Mouse (Mus musculus) Patski (cell line): ENCODE measurements around the gene Rfx1. TPM values are rescaled to one million over a fixed set of nuclear protein-coding genes. Genes with fewer than 3 reads are reported as not detected.

Source experiments
- ATAC-seq: fragments of 100-300 bp; one replicate; pipeline ENCODE4 v1.8.0; 2021
- CTCF ChIA-PET: fragments of 350-600 bp; sonication (Branson Sonifier 250); formaldehyde crosslinking; loops from one replicate; lab custom pipeline; 2022; ENCODE audit warnings: inconsistent platforms; lab: Charles Lee
- POLR2A ChIA-PET: fragments of 350-600 bp; sonication (Branson Sonifier 250); formaldehyde crosslinking; loops from one replicate; lab custom pipeline; 2022; ENCODE audit warnings: antibody characterized with exemption, inconsistent platforms; lab: Charles Lee
- DNase-seq: peaks from one replicate; pipeline ENCODE4 v3.0.0-alpha.2; 2011; ENCODE audit warnings: low read depth, low spot score
- H3K27me3 ChIP-seq: fragments of 371-371 bp; one replicate; pipeline ENCODE4 v1.5.1; 2021
- CTCF ChIP-seq: fragments of 100-300 bp; IDR thresholded peaks from one replicate; pipeline ENCODE4 v1.5.1; 2021
- in situ Hi-C: fragments of 300-500 bp; cut with MboI; formaldehyde crosslinking; loops from 3 replicates; pipeline ENCODE4 v1.11.1; 2018; ENCODE audit warnings: low pct_unique_long_range_greater_than_20kb, mixed read lengths
- polyA plus RNA-seq: library from polyadenylated mRNA; unstranded; gene quantifications from one replicate; pipeline ENCODE4 v1.2.3, GENCODE M21; 2021

Gene Rfx1
- polyA plus RNA-seq, 1 experiment from 2014 or later, result 14.2 TPM

- no peak for TF ChIP-seq CTCF
- no peak for DNase-seq
- in situ Hi-C loops, result no loop called here
- ChIA-PET POLR2A (interaction anchor here (0.6 kb wide), 1 partner anchor 56 kb away, joined by 3 read pairs; no protein-coding TSS in a partner anchor), CTCF (interaction anchor here (1.0 kb wide), 1 partner anchor 46 kb away, joined by 3 read pairs; no protein-coding TSS in a partner anchor)
- ATAC-seq, result no peak
- no peaks in the 10 kb centered on the region for H3K27me3 ChIP-seq
These were observed 61.6 kb downstream of the Rfx1 start for GRCm38 (mm10) chr8:84128277-84128676.

GRCm38 (mm10) chr8:84130806-84131205, 64.2 kb downstream of the Rfx1 start:
- ATAC-seq (no peak), DNase-seq (no peak)
- in situ Hi-C loops, result no loop called here
- ChIA-PET POLR2A (interaction anchor here (0.6 to 1.2 kb wide), 4 partner anchors 8 to 43 kb away, joined by 3 to 6 read pairs (median 4); no protein-coding TSS in a partner anchor), CTCF (interaction anchor here (1.3 kb wide), 1 partner anchor 92 kb away, joined by 4 read pairs; no protein-coding TSS in a partner anchor)
- no peak for TF ChIP-seq CTCF
- H3K27me3 ChIP-seq, result no peaks in the 10 kb centered on the region

GRCm38 (mm10) chr8:84132225-84132624, 65.6 kb downstream of the Rfx1 start:
- CTCF ChIA-PET, result interaction anchor here (1.1 to 1.8 kb wide), 2 partner anchors 12 to 14 kb away, joined by 3 to 4 read pairs; no protein-coding TSS in a partner anchor

GRCm38 (mm10) chr8:84137848-84138247, 71.2 kb downstream of the Rfx1 start:
- POLR2A ChIA-PET, result interaction anchor here (0.6 kb wide), 1 partner anchor 135 kb away, joined by 3 read pairs; no protein-coding TSS in a partner anchor
- no peaks in the 10 kb centered on the region for H3K27me3 ChIP-seq
- ATAC-seq (no peak), DNase-seq (no peak)
- in situ Hi-C loops, result no loop called here
- no peak for TF ChIP-seq CTCF
- CTCF ChIA-PET, result no interaction called here

More at GRCm38 (mm10) chr8:84132225-84132624, 65.6 kb downstream of the Rfx1 start:
- in situ Hi-C loops, result no loop called here
- POLR2A ChIA-PET, result no interaction called here
- TF ChIP-seq CTCF, result no peak
- no peak for DNase-seq
- ATAC-seq, result no peak
- no peaks in the 10 kb centered on the region for H3K27me3 ChIP-seq

- CTCF ChIA-PET, result interaction anchor here (1.0 kb wide), 1 partner anchor 14 kb away, joined by 3 read pairs; no protein-coding TSS in a partner anchor
- POLR2A ChIA-PET, result interaction anchor here (0.7 to 1.5 kb wide), 2 partner anchors 11 to 15 kb away, joined by 3 to 5 read pairs; partner anchors contain the start of gene Podnl1
These were observed 74.2 kb downstream of the Rfx1 start for GRCm38 (mm10) chr8:84140838-84141237.

GRCm38 (mm10) chr8:84144636-84145245, 78.1 kb downstream of the Rfx1 start:
- in situ Hi-C loops, result no loop called here
- CTCF ChIA-PET, result interaction anchor here (0.9 to 1.8 kb wide), 3 partner anchors 12 to 18 kb away, joined by 3 to 6 read pairs (median 5); no protein-coding TSS in a partner anchor
- TF ChIP-seq CTCF, result no peak
- ATAC-seq (no peak), DNase-seq (no peak)
- POLR2A ChIA-PET, result no interaction called here
- H3K27me3 ChIP-seq, result no peaks in the 10 kb centered on the region

More at GRCm38 (mm10) chr8:84140838-84141237, 74.2 kb downstream of the Rfx1 start:
- no peak for TF ChIP-seq CTCF
- DNase-seq, result no peak
- in situ Hi-C loops, result no loop called here
- H3K27me3 ChIP-seq, result no peaks in the 10 kb centered on the region
- ATAC-seq, result no peak

Other genes with a start within 250 kb of the Rfx1 start
- gene Adgrl1, start 166.7 kb upstream of the Rfx1 start, polyA plus RNA-seq, result 51.2 TPM
- 0.82 TPM for gene Gm10644, start 111.6 kb upstream of the Rfx1 start, polyA plus RNA-seq
- gene Asf1b, start 111.3 kb upstream of the Rfx1 start, polyA plus RNA-seq, result 24.1 TPM
- gene Prkaca, start 93.8 kb upstream of the Rfx1 start, polyA plus RNA-seq, result 102 TPM
- 42.5 TPM for gene Samd1, start 69.2 kb upstream of the Rfx1 start, polyA plus RNA-seq
- gene 1700067K01Rik, start 65.3 kb upstream of the Rfx1 start, polyA plus RNA-seq, result 1.3 TPM
- gene 2210011C24Rik, start 54.7 kb upstream of the Rfx1 start, polyA plus RNA-seq, result 4.9 TPM
- gene Palm3, start 45.4 kb upstream of the Rfx1 start, polyA plus RNA-seq, result 48.0 TPM
- 0.18 TPM for gene Il27ra, start 24.2 kb upstream of the Rfx1 start, polyA plus RNA-seq
- not detected for gene Rln3, start 21.8 kb upstream of the Rfx1 start, polyA plus RNA-seq
- 3.1 TPM for gene Gm10643, start 1.7 kb upstream of the Rfx1 start, polyA plus RNA-seq
- gene Dcaf15, start 37.9 kb downstream of the Rfx1 start, polyA plus RNA-seq, result 30.1 TPM
- 4.9 TPM for gene Podnl1, start 59.2 kb downstream of the Rfx1 start, polyA plus RNA-seq
- gene Cc2d1a, start 81.1 kb downstream of the Rfx1 start, polyA plus RNA-seq, result 54.7 TPM
- gene 4930432K21Rik, start 81.2 kb downstream of the Rfx1 start, polyA plus RNA-seq, result 3.9 TPM
- 0.81 TPM for gene Nanos3, start 118.4 kb downstream of the Rfx1 start, polyA plus RNA-seq
- gene Zswim4, start 170.2 kb downstream of the Rfx1 start, polyA plus RNA-seq, result 22.4 TPM
- gene D8Ertd738e, start 182.9 kb downstream of the Rfx1 start, polyA plus RNA-seq, result 227 TPM
- 49.0 TPM for gene Mri1, start 190.5 kb downstream of the Rfx1 start, polyA plus RNA-seq
- gene Ccdc130, start 203.5 kb downstream of the Rfx1 start, polyA plus RNA-seq, result 21.3 TPM